Mouse (Mus musculus) MEL (cell line): Measurements from ENCODE around the gene Oaz2. TPM values are rescaled to one million over a fixed set of nuclear protein-coding genes. Genes with fewer than 3 reads are reported as not detected.

Experiments
- DNase-seq: peaks from one replicate; pipeline ENCODE4 v3.0.0; 2011; ENCODE audit warnings: low read depth, low spot score
- H3K27ac ChIP-seq: 2 replicates; pipeline ENCODE4 v1.5.1; 2012; ENCODE audit warnings: low read depth, mild to moderate bottlenecking, control low read depth, low read length, moderate library complexity; ENCODE audit not compliant: control insufficient read depth
- H3K27me3 ChIP-seq, 2 experiments: fragments of 150-350 bp in 1 of 2; sonication (generic) in 1 of 2; 2 replicates each; pipeline ENCODE4 v1.6.1; 2012; ENCODE audit warnings: low read length in 2 of 2, mild to moderate bottlenecking in 2 of 2, improper control_type of control experiment in 1 of 2, moderate library complexity in 1 of 2; ENCODE audit not compliant: insufficient read depth in 2 of 2, control insufficient read depth in 1 of 2
- H3K36me3 ChIP-seq, 2 experiments: 2 replicates each; pipeline ENCODE4 v1.6.1; 2012 to 2014; ENCODE audit warnings: low read length in 2 of 2, improper control_type of control experiment in 1 of 2, inconsistent platforms in 1 of 2, mild to moderate bottlenecking in 1 of 2; ENCODE audit not compliant: insufficient read depth in 2 of 2, control insufficient read depth in 1 of 2
- H3K4me1 ChIP-seq, 2 experiments: fragments of 150-350 bp in 1 of 2; sonication (generic) in 1 of 2; 2 replicates each; pipeline ENCODE4 v1.6.1; 2012; ENCODE audit warnings: low read length in 2 of 2, improper control_type of control experiment in 1 of 2, mild to moderate bottlenecking in 1 of 2; ENCODE audit not compliant: insufficient read depth in 2 of 2, control insufficient read depth in 1 of 2
- H3K4me3 ChIP-seq, 2 experiments: fragments of 150-350 bp in 1 of 2; sonication (generic) in 1 of 2; 2 replicates each; pipeline ENCODE4 v1.5.1; 2012; ENCODE audit warnings: low read depth in 2 of 2, low read length in 2 of 2, mild to moderate bottlenecking in 2 of 2, moderate library complexity in 2 of 2, control low read depth in 1 of 2, improper control_type of control experiment in 1 of 2; ENCODE audit not compliant: control insufficient read depth in 1 of 2, insufficient read depth in 1 of 2
- H3K79me2 ChIP-seq: 2 replicates; pipeline ENCODE4 v1.6.1; 2012; ENCODE audit warnings: mild to moderate bottlenecking, low read length, moderate library complexity; ENCODE audit not compliant: control insufficient read depth, poor library complexity, insufficient read depth
- H3K9ac ChIP-seq: 2 replicates; pipeline ENCODE4 v1.6.1; 2012; ENCODE audit warnings: low read depth, mild to moderate bottlenecking, control low read depth, low read length, moderate library complexity; ENCODE audit not compliant: control insufficient read depth, poor library complexity, severe bottlenecking
- H3K9me3 ChIP-seq: fragments of 150-350 bp; sonication (generic); replicated peaks from 2 replicates; pipeline ENCODE4 v1.6.1; 2012; ENCODE audit warnings: mild to moderate bottlenecking, low read length, improper control_type of control experiment, moderate library complexity; ENCODE audit not compliant: insufficient read depth
- CHD2 ChIP-seq: IDR thresholded peaks from 2 replicates; pipeline ENCODE4 v1.6.1; 2011; ENCODE audit warnings: low read length, improper control_type of control experiment
- ELF1 ChIP-seq: IDR thresholded peaks from 2 replicates; pipeline ENCODE4 v1.6.1; 2014; ENCODE audit warnings: low read depth, mild to moderate bottlenecking, inconsistent platforms, low read length, improper control_type of control experiment, moderate library complexity
- ETS1 ChIP-seq: IDR thresholded peaks from 2 replicates; pipeline ENCODE4 v1.6.1; 2012; ENCODE audit warnings: low read depth, mild to moderate bottlenecking, inconsistent platforms, low read length, improper control_type of control experiment, moderate library complexity
- GATA1 ChIP-seq: IDR thresholded peaks from 2 replicates; pipeline ENCODE4 v1.6.1; 2011; ENCODE audit warnings: low read depth, low read length, improper control_type of control experiment
- MXI1 ChIP-seq: IDR thresholded peaks from 2 replicates; pipeline ENCODE4 v1.6.1; 2011; ENCODE audit warnings: mild to moderate bottlenecking, low read depth, low read length, improper control_type of control experiment
- NRF1 ChIP-seq: IDR thresholded peaks from 2 replicates; pipeline ENCODE4 v1.6.1; 2014; ENCODE audit warnings: low read depth, mild to moderate bottlenecking, inconsistent platforms, low read length, improper control_type of control experiment, moderate library complexity; ENCODE audit not compliant: poor library complexity, insufficient read depth, severe bottlenecking
- POLR2A ChIP-seq, 2 experiments: IDR thresholded peaks; 2 replicates each; pipeline ENCODE4 v1.6.1; 2011 to 2012; ENCODE audit warnings: low read length in 2 of 2, mild to moderate bottlenecking in 2 of 2, control low read depth in 1 of 2, improper control_type of control experiment in 1 of 2, low read depth in 1 of 2, moderate library complexity in 1 of 2; ENCODE audit not compliant: control insufficient read depth in 1 of 2, insufficient read depth in 1 of 2, poor library complexity in 1 of 2
- TAL1 ChIP-seq: IDR thresholded peaks from 2 replicates; pipeline ENCODE4 v1.6.1; 2012; ENCODE audit warnings: mild to moderate bottlenecking, inconsistent platforms, low read length, moderate library complexity, mixed read lengths
- TCF12 ChIP-seq: IDR thresholded peaks from 2 replicates; pipeline ENCODE4 v1.6.1; 2014; ENCODE audit warnings: low read depth, mild to moderate bottlenecking, inconsistent platforms, low read length, improper control_type of control experiment, moderate library complexity
- UBTF ChIP-seq: IDR thresholded peaks from 2 replicates; pipeline ENCODE4 v1.6.1; 2012; ENCODE audit warnings: low read depth, mild to moderate bottlenecking, inconsistent platforms, low read length, improper control_type of control experiment, moderate library complexity, borderline replicate concordance; ENCODE audit not compliant: insufficient read depth
- USF1 ChIP-seq: IDR thresholded peaks from 2 replicates; pipeline ENCODE4 v1.6.1; 2014; ENCODE audit warnings: low read depth, mild to moderate bottlenecking, inconsistent platforms, low read length, improper control_type of control experiment, moderate library complexity
- ZKSCAN1 ChIP-seq: IDR thresholded peaks from 2 replicates; pipeline ENCODE4 v1.6.1; 2012; ENCODE audit warnings: low read depth, mild to moderate bottlenecking, inconsistent platforms, low read length, improper control_type of control experiment, moderate library complexity
- ZNF384 ChIP-seq: IDR thresholded peaks from 2 replicates; pipeline ENCODE4 v1.6.1; 2012; ENCODE audit warnings: low read depth, mild to moderate bottlenecking, inconsistent platforms, low read length, improper control_type of control experiment
- polyA plus RNA-seq, 2 experiments: library from polyadenylated mRNA; stranded (reverse) in 1 of 2; unstranded in 1 of 2; fragments of >175 nt in 1 of 2; fragments of >200 nt in 1 of 2; gene quantifications; 2 replicates each; pipeline versions ENCODE4 v1.2.1 to v1.2.4; 2012; ENCODE audit warnings: low replicate concordance in 2 of 2, low read depth in 1 of 2; ENCODE audit not compliant: insufficient read length in 2 of 2, insufficient read depth in 1 of 2, missing spikeins in 1 of 2
- total RNA-seq: library from RNA; depleted of rRNA; stranded (reverse); fragments of 300-350 nt; gene quantifications from 2 replicates; pipeline ENCODE4 v1.2.3, GENCODE M21; 2012; rRNA removed

Gene Oaz2
- total and polyA plus RNA-seq, 3 experiments = 16.4 to 34.6 TPM; not detected in 1

DNA sequence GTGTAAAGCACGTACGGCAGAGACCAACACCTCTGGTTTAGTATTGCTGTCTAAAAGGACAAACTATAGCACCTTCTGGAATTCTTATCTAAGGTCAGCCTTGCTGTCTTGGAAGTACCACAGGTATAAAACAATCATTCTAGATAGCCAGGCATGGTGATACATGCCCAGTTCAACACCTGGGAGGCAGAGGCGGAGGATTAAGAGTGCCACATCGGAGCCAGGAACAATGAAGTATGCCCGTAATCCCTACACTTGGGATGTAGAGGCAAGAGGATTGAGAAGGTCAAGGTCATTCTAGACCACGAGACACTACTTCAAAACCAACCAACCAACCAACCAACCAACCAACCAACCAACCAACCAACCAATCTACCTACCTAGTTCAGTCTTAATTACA, 60.8 kb downstream of the Oaz2 start:
- no peak overlapping the region for H3K4me3 ChIP-seq
- peaks cover 0 to 3% of the 10 kb centered on the region in 2 experiments; a peak in 2 of 4 replicates for H3K36me3 ChIP-seq
- no peak for DNase-seq

DNA sequence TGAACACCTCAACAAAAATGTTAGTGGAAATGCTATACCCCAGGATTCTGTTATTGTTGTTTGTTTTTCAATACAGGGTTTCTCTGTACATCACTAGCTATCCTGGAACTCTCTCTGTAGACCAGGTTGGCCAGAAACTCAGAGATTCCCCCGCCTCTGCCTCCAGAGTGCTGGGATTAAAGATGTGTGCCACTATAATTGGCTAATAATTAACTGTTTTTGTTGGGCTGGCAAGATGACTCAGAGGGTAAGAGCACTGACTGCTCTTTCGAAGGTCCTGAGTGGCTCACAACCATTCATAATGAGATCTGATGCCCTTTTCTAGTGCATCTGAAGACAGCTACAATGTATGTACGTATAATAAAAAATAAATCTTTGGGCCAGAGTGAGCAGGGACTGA, 67.1 kb downstream of the Oaz2 start:
- TF ChIP-seq UBTF = no peak
- no peak for TF ChIP-seq ZKSCAN1
- no peak for TF ChIP-seq ETS1
- no peak for TF ChIP-seq GATA1
- TF ChIP-seq ZNF384 = no peak
- no peak for TF ChIP-seq MXI1
- no peak for TF ChIP-seq POLR2A (IDR thresholded peaks at IDR 0.05; ENCODE audit: control insufficient read depth in 1 of 2, insufficient read depth in 1 of 2, low read depth in 1 of 2, low read length in 2 of 2, poor library complexity in 1 of 2)
- TF ChIP-seq CHD2 = no peak
- no peak for TF ChIP-seq TAL1
- Histone ChIP-seq H3K36me3 (no peaks in the 10 kb centered on the region; a peak in 1 of 4 replicates), H3K4me1 (no peaks in the 10 kb centered on the region), H3K79me2 (0 out of 2 replicates have a peak, but pooled peaks cover 2% of the 10 kb centered on the region), H3K9ac (no peak overlapping the region), H3K4me3 (no peak overlapping the region), H3K9me3 (no peaks in the 10 kb centered on the region), H3K27me3 (no peaks in the 10 kb centered on the region), H3K27ac (no peak overlapping the region)
- DNase-seq = no peak

More for the DNA sequence above, 60.8 kb downstream of the Oaz2 start:
- H3K27ac ChIP-seq = no peak overlapping the region
- TF ChIP-seq ELF1 = no peak
- TF ChIP-seq CHD2 = no peak
- no peak for TF ChIP-seq NRF1
- TF ChIP-seq ZKSCAN1 = no peak
- TF ChIP-seq TCF12 = no peak
- TF ChIP-seq ETS1 = no peak
- no peak for TF ChIP-seq TAL1
- no peak for TF ChIP-seq USF1
- H3K9me3 ChIP-seq = no peaks in the 10 kb centered on the region
- no peaks in the 10 kb centered on the region for H3K4me1 ChIP-seq
- H3K79me2 ChIP-seq = 0 out of 2 replicates have a peak, but pooled peaks cover 2% of the 10 kb centered on the region
- H3K27me3 ChIP-seq = no peaks in the 10 kb centered on the region
- no peak overlapping the region for H3K9ac ChIP-seq

Other genes with a start within 250 kb of the Oaz2 start
- not detected in 2 replicates for gene Slc51b, start 245.0 kb upstream of the Oaz2 start, total RNA-seq
- gene Slc51b, start 245.0 kb upstream of the Oaz2 start, polyA plus RNA-seq = not detected
- gene Mtfmt, start 232.2 kb upstream of the Oaz2 start, total RNA-seq = 10.6 and 10.9 TPM in 2 replicates
- gene Mtfmt, start 232.2 kb upstream of the Oaz2 start, polyA plus RNA-seq = 10 to 100 TPM in 1 of 2 experiments, not detected in 1; 14.2 TPM
- gene Spg21, start 207.1 kb upstream of the Oaz2 start, total RNA-seq = 21.7 and 22.7 TPM in 2 replicates
- 10 to 100 TPM in 1 of 2 experiments, not detected in 1; 25.9 TPM for gene Spg21, start 207.1 kb upstream of the Oaz2 start, polyA plus RNA-seq
- not detected in 2 replicates for gene Ankdd1a, start 147.8 kb upstream of the Oaz2 start, total RNA-seq
- under 1 TPM in 1 of 2 experiments, not detected in 1; 0.06 TPM for gene Ankdd1a, start 147.8 kb upstream of the Oaz2 start, polyA plus RNA-seq
- gene Plekho2, start 88.0 kb upstream of the Oaz2 start, total RNA-seq = 7.6 and 8.6 TPM in 2 replicates
- gene Plekho2, start 88.0 kb upstream of the Oaz2 start, polyA plus RNA-seq = 10 to 100 TPM in 1 of 2 experiments, not detected in 1; 12.9 TPM
- gene Pif1, start 80.8 kb upstream of the Oaz2 start, total RNA-seq = 15.5 and 22.5 TPM in 2 replicates
- gene Pif1, start 80.8 kb upstream of the Oaz2 start, polyA plus RNA-seq = 10 to 100 TPM in 1 of 2 experiments, not detected in 1; 14.9 TPM
- gene Rbpms2, start 38.4 kb upstream of the Oaz2 start, total RNA-seq = not detected in 2 replicates
- gene Rbpms2, start 38.4 kb upstream of the Oaz2 start, polyA plus RNA-seq = under 1 TPM in 1 of 2 experiments, not detected in 1; 0.22 TPM
- gene Zfp609, start 159.6 kb downstream of the Oaz2 start, total RNA-seq = 2.9 and 3.6 TPM in 2 replicates
- 10 to 100 TPM in 1 of 2 experiments, not detected in 1; 26.5 TPM for gene Zfp609, start 159.6 kb downstream of the Oaz2 start, polyA plus RNA-seq
- 67.1 and 79.2 TPM in 2 replicates for gene Pclaf, start 222.2 kb downstream of the Oaz2 start, total RNA-seq
- 10 to 100 TPM in 1 of 2 experiments, not detected in 1; 99.0 TPM for gene Pclaf, start 222.2 kb downstream of the Oaz2 start, polyA plus RNA-seq
- gene Trip4, start 240.8 kb downstream of the Oaz2 start, total RNA-seq = 13.0 and 13.4 TPM in 2 replicates
- gene Trip4, start 240.8 kb downstream of the Oaz2 start, polyA plus RNA-seq = 10 to 100 TPM in 1 of 2 experiments, not detected in 1; 13.5 TPM
- gene Csnk1g1, start 240.9 kb downstream of the Oaz2 start, total RNA-seq = 5.1 and 6.9 TPM in 2 replicates
- 1 to 10 TPM in 1 of 2 experiments, not detected in 1; 7.7 TPM for gene Csnk1g1, start 240.9 kb downstream of the Oaz2 start, polyA plus RNA-seq